In the genomic region with DNA sequence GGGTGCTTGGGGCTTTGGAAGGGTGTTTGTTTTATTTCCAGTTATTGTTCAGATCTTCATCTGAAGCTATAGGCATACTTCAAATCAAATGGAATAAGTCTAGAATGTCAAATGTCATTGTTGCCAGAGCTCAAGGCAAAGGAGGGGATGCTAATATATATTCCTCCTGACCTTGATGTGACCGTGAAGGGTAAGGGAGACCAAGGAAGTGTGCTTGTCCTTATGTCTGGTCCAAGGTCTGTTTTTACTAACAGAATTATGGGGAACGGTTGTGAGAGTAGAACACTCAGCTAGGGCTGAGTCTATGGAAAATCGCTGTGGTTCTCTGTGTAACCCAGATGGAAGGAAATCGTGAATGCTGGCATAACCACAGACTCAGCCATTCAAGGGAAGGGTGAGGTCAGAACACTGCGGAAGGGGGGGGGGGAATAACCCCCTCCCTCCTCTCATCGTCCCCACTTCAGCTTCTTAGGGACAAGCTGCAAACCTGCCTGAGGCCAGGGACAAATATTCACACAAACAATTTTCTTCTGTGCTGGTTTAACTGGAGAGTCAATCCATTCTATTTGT, we compare ENCODE assay signal across 10 mouse cellular contexts.
A peak's percentile ranks its signal among the peaks of the same experiment; 100 is the strongest.
DNase-seq lines count a peak whose midpoint lies in the region; ATAC-seq and TF ChIP-seq lines count a peak whose summit lies in the region.
"Had no signal": no experiment of that assay in that cellular context is flagged by ENCODE, and none has a peak within 500 bp of the region (broad histone marks: within the 10 kb centered on the region; RNA-seq: fewer than 3 reads in every experiment).

No protein-coding gene starts in this region.

- H3K4me1 ChIP-seq in forebrain, embryonic 10.5 days: peaks cover 48% of the 10 kb centered on the region
- peaks cover 14% of the 10 kb centered on the region for H3K4me1 ChIP-seq in hindbrain, embryonic 15.5 days (replicated peaks)
- no peaks in the 10 kb centered on the region for H3K4me1 ChIP-seq in neural tube, embryonic 12.5 days

- H3K4me2 ChIP-seq in hindbrain, embryonic 15.5 days: no peak overlapping the region
- peak overlapping the region; percentile 47 for H3K4me2 ChIP-seq in neural tube, embryonic 12.5 days (replicated peaks)

- no peaks in the 10 kb centered on the region for H3K36me3 ChIP-seq in forebrain, embryonic 10.5 days (replicated peaks)
- no peaks in the 10 kb centered on the region for H3K36me3 ChIP-seq in hindbrain, embryonic 15.5 days
- no peaks in the 10 kb centered on the region for H3K36me3 ChIP-seq in neural tube, embryonic 12.5 days

- H3K27ac ChIP-seq in left cerebral cortex, adult 2 months: peak overlapping the region; percentile 76
- peak overlapping the region; percentile 90 for H3K27ac ChIP-seq in forebrain, embryonic 10.5 days
- peak overlapping the region; percentile 80 for H3K27ac ChIP-seq in hindbrain, embryonic 15.5 days (replicated peaks)
- peak overlapping the region; percentile 2; the same call in 1 of the 2 replicates for H3K27ac ChIP-seq in neural tube, embryonic 12.5 days

- intact Hi-C loops in left cerebral cortex, adult 2 months (cut with DNase I): loop anchor here (2.0 kb wide), 1 partner anchor 37 kb away; no protein-coding TSS in a partner anchor
- intact Hi-C loops in left cerebral cortex, postnatal 36 days (cut with DNase I): no loop called here
- intact Hi-C loops in left cerebral cortex, postnatal 10 days (cut with DNase I): loop anchor here (2.0 kb wide), 1 partner anchor 81 kb away; no protein-coding TSS in a partner anchor

- TF ChIP-seq CTCF in left cerebral cortex, adult 2 months (IDR thresholded peaks at IDR 0.05): no peak

- no peak overlapping the region for H3K9ac ChIP-seq in hindbrain, embryonic 15.5 days
- no peak overlapping the region for H3K9ac ChIP-seq in neural tube, embryonic 12.5 days

- DNase-seq in left cerebral cortex, adult 2 months (ENCODE audit: extremely low spot score in 1 of 2, low spot score in 2 of 2): no peak
- DNase-seq in left cerebral cortex, postnatal 36 days (ENCODE audit: low spot score in 2 of 2): no peak
- DNase-seq in forebrain, embryonic 10.5 days (ENCODE audit: extremely low spot score, low spot score): no peak
- no peak for DNase-seq in thymus, adult 18-20 months
- no peak for DNase-seq in layer of hippocampus, postnatal 36 days
- no peak for DNase-seq in left cerebral cortex, postnatal 10 days (ENCODE audit: extremely low spot score in 1 of 2, low spot score in 2 of 2)
- DNase-seq: gastrocnemius, postnatal 25 days; right cerebral cortex, postnatal 14 days had no signal

- no peak overlapping the region for H3K4me3 ChIP-seq in left cerebral cortex, adult 2 months
- H3K4me3 ChIP-seq in forebrain, embryonic 10.5 days: peak overlapping the region; percentile 0; the same call in 1 of the 2 replicates
- H3K4me3 ChIP-seq in hindbrain, embryonic 15.5 days: no peak overlapping the region
- no peak overlapping the region for H3K4me3 ChIP-seq in neural tube, embryonic 12.5 days

- H3K9me3 ChIP-seq in forebrain, embryonic 10.5 days: no peaks in the 10 kb centered on the region
- no peaks in the 10 kb centered on the region for H3K9me3 ChIP-seq in hindbrain, embryonic 15.5 days
- no peaks in the 10 kb centered on the region for H3K9me3 ChIP-seq in neural tube, embryonic 12.5 days

- ATAC-seq in hindbrain, embryonic 15.5 days (ENCODE audit: low FRiP score, low read depth): peak; percentile 54; the same call in 1 of the 2 replicates
- peak; percentile 34; the same call in 1 of the 2 replicates for ATAC-seq in neural tube, embryonic 12.5 days (ENCODE audit: low FRiP score, low read depth)

- WGBS in forebrain, embryonic 10.5 days: 40% methylated on average over 6 of the region's 6 CpGs
- 22% methylated on average over 6 of the region's 6 CpGs for WGBS in hindbrain, embryonic 15.5 days
- WGBS in neural tube, embryonic 12.5 days: 30% methylated on average over 6 of the region's 6 CpGs

- H3K27me3 ChIP-seq in forebrain, embryonic 10.5 days (ENCODE audit: poor library complexity, severe bottlenecking): no peaks in the 10 kb centered on the region
- no peaks in the 10 kb centered on the region for H3K27me3 ChIP-seq in hindbrain, embryonic 15.5 days
- no peaks in the 10 kb centered on the region for H3K27me3 ChIP-seq in neural tube, embryonic 12.5 days (replicated peaks)

Comparison
In these comparisons a context has a peak if more than half of its experiments do, and no peak if none do; other contexts are left out.
1. H3K27ac ChIP-seq: peak in every context shown above with its lines; median percentile 90 in forebrain, embryonic 10.5 days; 80 in hindbrain, embryonic 15.5 days; 76 in left cerebral cortex, adult 2 months; 2 in neural tube, embryonic 12.5 days.